Mouse (Mus musculus): ENCODE data around the gene Pan3. TPM values are rescaled to one million over a fixed set of nuclear protein-coding genes. Genes with fewer than 3 reads are reported as not detected.

The Pan3 gene
- polyA plus RNA-seq, 1 experiment from 2014 or later = 84.1 TPM

- 88% methylated on average over 4 of the region's 4 CpGs for WGBS
- ATAC-seq (ENCODE audit: insufficient read depth) (no peak), DNase-seq (no peak)
- Histone ChIP-seq H3K27me3 (ENCODE audit: insufficient read depth, low read length) (no peaks in the 10 kb centered on the region), H3K36me3 (ENCODE audit: insufficient read depth) (peaks cover 14% of the 10 kb centered on the region; the same call in 1 of the 2 replicates), H3K9ac (no peak overlapping the region), H3K4me3 (ENCODE audit: low read depth, low read length) (no peak overlapping the region), H3K27ac (ENCODE audit: low read depth) (no peak overlapping the region), H3K9me3 (ENCODE audit: low read depth, low read length) (no peaks in the 10 kb centered on the region), H3K4me1 (ENCODE audit: insufficient read depth) (no peaks in the 10 kb centered on the region), H3K4me2 (no peak overlapping the region)
- no peak for TF ChIP-seq CTCF (IDR thresholded peaks at IDR 0.05; ENCODE audit: low read depth)
These were observed 64.4 kb downstream of the Pan3 start for GRCm38 (mm10) chr5:147494388-147494787.

DNA sequence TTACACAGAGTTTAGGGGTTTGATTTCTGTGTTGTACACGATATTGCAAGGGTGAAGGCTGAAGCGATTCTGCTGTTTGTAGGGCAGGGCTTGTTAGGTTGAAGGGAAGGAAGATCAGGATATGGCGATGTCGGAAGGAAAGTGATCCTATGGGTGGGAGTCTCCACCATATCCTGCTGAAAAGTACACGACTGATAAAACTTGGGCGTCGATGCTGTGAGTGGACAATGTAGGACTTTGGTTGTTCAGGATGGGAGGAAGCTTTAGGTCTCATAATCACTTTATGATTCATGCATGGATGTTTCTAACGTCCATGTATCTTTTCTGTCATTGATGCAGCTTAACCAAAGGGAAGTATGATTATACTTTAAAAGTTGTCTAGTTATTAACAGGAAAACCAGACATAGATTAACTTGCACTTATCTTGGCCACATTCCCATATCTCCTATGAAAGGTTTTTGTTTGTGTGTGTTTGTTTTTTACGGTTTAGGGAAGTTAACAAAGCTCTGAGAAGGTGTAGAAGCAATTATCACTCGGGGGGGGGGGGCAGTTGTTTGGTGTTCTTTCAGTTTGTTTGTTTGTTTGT lies 64.9 kb downstream of the Pan3 start:
- no peak overlapping the region for H3K9ac ChIP-seq
- WGBS = 62% methylated on average over 10 of the region's 10 CpGs
- TF ChIP-seq CTCF (IDR thresholded peaks at IDR 0.05; ENCODE audit: low read depth) = no peak
- H3K27ac ChIP-seq (ENCODE audit: low read depth) = no peak overlapping the region
- H3K9me3 ChIP-seq (ENCODE audit: low read depth, low read length) = no peaks in the 10 kb centered on the region
- H3K4me1 ChIP-seq (ENCODE audit: insufficient read depth) = no peaks in the 10 kb centered on the region
- H3K27me3 ChIP-seq (ENCODE audit: insufficient read depth, low read length) = no peaks in the 10 kb centered on the region
- peaks cover 14% of the 10 kb centered on the region; the same call in 1 of the 2 replicates for H3K36me3 ChIP-seq (ENCODE audit: insufficient read depth)
- no peak overlapping the region for H3K4me3 ChIP-seq (ENCODE audit: low read depth, low read length)
- H3K4me2 ChIP-seq = no peak overlapping the region
- ATAC-seq (ENCODE audit: insufficient read depth) (no peak), DNase-seq (no peak)

DNA sequence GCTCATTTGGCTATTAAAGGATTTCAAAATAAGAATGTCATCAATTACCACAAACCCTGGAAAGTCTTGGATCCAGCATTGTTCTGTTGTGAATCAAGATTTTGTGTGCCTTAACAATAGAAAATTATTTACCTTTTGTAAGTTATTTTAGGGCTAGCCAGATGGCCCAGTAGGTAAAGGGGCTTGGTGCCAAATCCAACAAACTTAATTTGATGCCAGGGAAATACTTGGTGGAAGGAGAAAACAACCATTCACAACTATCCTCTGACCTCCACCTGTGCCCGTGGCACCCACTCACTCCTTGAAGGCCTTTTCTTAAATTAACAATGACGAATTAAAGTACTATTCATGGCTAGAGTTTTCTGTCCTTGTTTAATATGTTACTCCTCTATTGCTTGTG lies 66.0 kb downstream of the Pan3 start:
- no peaks in the 10 kb centered on the region for H3K27me3 ChIP-seq (ENCODE audit: insufficient read depth, low read length)
- H3K36me3 ChIP-seq (ENCODE audit: insufficient read depth) = peaks cover 17% of the 10 kb centered on the region; the same call in 1 of the 2 replicates
- no peaks in the 10 kb centered on the region for H3K4me1 ChIP-seq (ENCODE audit: insufficient read depth)
- no peaks in the 10 kb centered on the region for H3K9me3 ChIP-seq (ENCODE audit: low read depth, low read length)
- no peak overlapping the region for H3K4me2 ChIP-seq
- ATAC-seq (ENCODE audit: insufficient read depth) (no peak), DNase-seq (no peak)
- 86% methylated on average over 2 of the region's 2 CpGs for WGBS
- no peak overlapping the region for H3K9ac ChIP-seq
- no peak for TF ChIP-seq CTCF (IDR thresholded peaks at IDR 0.05; ENCODE audit: low read depth)
- H3K4me3 ChIP-seq (ENCODE audit: low read depth, low read length) = no peak overlapping the region
- H3K27ac ChIP-seq (ENCODE audit: low read depth) = no peak overlapping the region

GRCm38 (mm10) chr5:147496921-147497320 lies 67.0 kb downstream of the Pan3 start:
- no peak overlapping the region for H3K4me3 ChIP-seq (ENCODE audit: low read depth, low read length)
- WGBS = 82% methylated on average over 4 of the region's 4 CpGs
- H3K27ac ChIP-seq (ENCODE audit: low read depth) = no peak overlapping the region; the same call in 1 of the 2 replicates
- DNase-seq (no peak), ATAC-seq (ENCODE audit: insufficient read depth) (no peak)
- no peak overlapping the region for H3K9ac ChIP-seq
- no peaks in the 10 kb centered on the region for H3K4me1 ChIP-seq (ENCODE audit: insufficient read depth)
- no peak overlapping the region for H3K4me2 ChIP-seq
- peaks cover 19% of the 10 kb centered on the region for H3K36me3 ChIP-seq (ENCODE audit: insufficient read depth)
- no peak for TF ChIP-seq CTCF (IDR thresholded peaks at IDR 0.05; ENCODE audit: low read depth)
- no peaks in the 10 kb centered on the region for H3K27me3 ChIP-seq (ENCODE audit: insufficient read depth, low read length)
- no peaks in the 10 kb centered on the region for H3K9me3 ChIP-seq (ENCODE audit: low read depth, low read length)

DNA sequence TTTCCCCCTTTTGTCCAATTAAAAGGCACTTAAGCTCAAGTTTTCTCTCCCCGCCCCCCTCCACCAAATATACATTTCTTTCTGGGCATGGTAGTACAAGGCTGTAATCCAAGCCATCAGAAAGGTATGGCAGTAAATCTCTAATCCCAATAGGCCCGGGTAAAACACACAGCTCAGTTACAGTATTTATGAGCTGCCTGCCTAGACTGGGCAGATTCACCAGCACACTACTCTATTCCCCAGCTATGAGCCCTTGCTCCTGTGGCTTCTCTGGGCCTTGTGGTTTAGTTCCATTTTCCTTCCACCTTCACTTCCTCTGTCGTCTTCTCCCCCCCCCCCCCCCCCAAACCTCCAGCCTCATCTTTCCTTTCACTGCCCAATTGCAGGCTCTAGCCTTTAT lies 67.8 kb downstream of the Pan3 start:
- H3K4me3 ChIP-seq (ENCODE audit: low read depth, low read length) = no peak overlapping the region
- no peaks in the 10 kb centered on the region for H3K27me3 ChIP-seq (ENCODE audit: insufficient read depth, low read length)
- H3K4me2 ChIP-seq = no peak overlapping the region
- 59% methylated on average over 3 of the region's 3 CpGs for WGBS
- H3K9ac ChIP-seq = no peak overlapping the region
- DNase-seq = no peak
- peaks cover 19% of the 10 kb centered on the region for H3K36me3 ChIP-seq (ENCODE audit: insufficient read depth)
- no peak overlapping the region for H3K27ac ChIP-seq (ENCODE audit: low read depth)
- no peaks in the 10 kb centered on the region for H3K9me3 ChIP-seq (ENCODE audit: low read depth, low read length)
- H3K4me1 ChIP-seq (ENCODE audit: insufficient read depth) = no peaks in the 10 kb centered on the region
- no peak for ATAC-seq (ENCODE audit: insufficient read depth)
- TF ChIP-seq CTCF (IDR thresholded peaks at IDR 0.05; ENCODE audit: low read depth) = no peak

- Histone ChIP-seq H3K4me2 (no peak overlapping the region), H3K27me3 (ENCODE audit: insufficient read depth, low read length) (no peaks in the 10 kb centered on the region), H3K36me3 (ENCODE audit: insufficient read depth) (peaks cover 10% of the 10 kb centered on the region), H3K9ac (no peak overlapping the region), H3K9me3 (ENCODE audit: low read depth, low read length) (no peaks in the 10 kb centered on the region), H3K27ac (ENCODE audit: low read depth) (no peak overlapping the region), H3K4me1 (ENCODE audit: insufficient read depth) (no peaks in the 10 kb centered on the region), H3K4me3 (ENCODE audit: low read depth, low read length) (no peak overlapping the region)
- no peak for TF ChIP-seq CTCF (IDR thresholded peaks at IDR 0.05; ENCODE audit: low read depth)
- DNase-seq = no peak
- ATAC-seq (ENCODE audit: insufficient read depth) = no peak
- 75% methylated on average over 2 of the region's 2 CpGs for WGBS
These were observed 71.6 kb downstream of the Pan3 start for GRCm38 (mm10) chr5:147501456-147501998.

DNA sequence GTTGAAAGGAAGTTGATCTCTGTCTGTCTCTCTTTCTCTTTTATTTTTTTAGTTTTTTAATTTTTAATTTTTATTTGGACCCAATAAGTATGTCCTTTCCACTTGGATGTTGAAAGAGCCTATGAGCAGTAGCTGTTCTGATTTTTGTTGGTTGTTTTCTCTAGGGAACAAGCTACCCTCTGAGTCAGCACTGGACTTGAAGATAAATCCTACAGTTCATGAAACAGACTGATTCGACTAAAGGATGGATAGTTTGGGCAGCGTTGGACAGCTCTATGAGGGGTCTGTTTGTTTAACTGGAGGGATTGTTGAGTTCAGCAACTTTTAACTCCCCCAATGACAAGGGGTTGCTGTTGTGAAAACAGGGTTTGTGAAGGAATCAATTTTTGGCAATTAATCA lies 73.0 kb downstream of the Pan3 start:
- Histone ChIP-seq H3K36me3 (ENCODE audit: insufficient read depth) (peaks cover 10% of the 10 kb centered on the region), H3K4me1 (ENCODE audit: insufficient read depth) (no peaks in the 10 kb centered on the region), H3K4me2 (no peak overlapping the region), H3K27ac (ENCODE audit: low read depth) (no peak overlapping the region), H3K9me3 (ENCODE audit: low read depth, low read length) (no peaks in the 10 kb centered on the region), H3K9ac (no peak overlapping the region), H3K27me3 (ENCODE audit: insufficient read depth, low read length) (no peaks in the 10 kb centered on the region), H3K4me3 (ENCODE audit: low read depth, low read length) (no peak overlapping the region)
- DNase-seq (no peak), ATAC-seq (ENCODE audit: insufficient read depth) (no peak)
- no peak for TF ChIP-seq CTCF (IDR thresholded peaks at IDR 0.05; ENCODE audit: low read depth)
- WGBS = 64% methylated on average over 2 of the region's 2 CpGs
